Mouse (Mus musculus): ENCODE results near the gene Rsph9. TPM values are rescaled to one million over a fixed set of nuclear protein-coding genes. Genes with fewer than 3 reads are reported as not detected.

Rsph9 gene
- polyA plus RNA-seq, 1 experiment from 2014 or later: 46.7 TPM

DNA sequence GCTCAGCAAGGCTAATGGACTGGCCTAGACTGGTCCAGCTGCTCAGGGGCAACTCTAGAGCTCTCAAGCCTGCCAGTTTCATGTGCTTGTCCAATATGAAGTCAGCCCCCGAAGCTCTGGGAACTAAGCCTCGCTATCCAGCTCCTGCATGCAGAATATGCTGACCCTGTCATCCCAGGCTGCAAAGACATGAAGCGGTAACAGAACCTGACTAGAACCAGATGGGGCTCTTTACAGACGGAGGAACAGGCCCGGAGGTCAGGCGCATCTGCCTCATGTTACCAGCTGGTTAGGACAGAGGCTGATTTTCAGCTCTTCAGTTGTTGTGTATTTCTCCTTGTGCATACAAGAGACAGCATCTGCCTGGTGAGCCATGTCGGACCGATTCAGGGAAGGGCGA, 42.1 kb downstream of the Rsph9 start:
- WGBS: 70% methylated on average over 9 of the region's 9 CpGs
- H3K4me1 ChIP-seq (ENCODE audit: control insufficient read depth, insufficient read depth, low read length): no peaks in the 10 kb centered on the region
- no peaks in the 10 kb centered on the region for H3K27me3 ChIP-seq (ENCODE audit: control insufficient read depth, insufficient read depth, low read length)
- no peaks in the 10 kb centered on the region for H3K36me3 ChIP-seq (ENCODE audit: control insufficient read depth, insufficient read depth, low read length)
- H3K4me2 ChIP-seq (ENCODE audit: low read depth, low read length): no peak overlapping the region
- no peak for ATAC-seq (ENCODE audit: low read depth)
- no peak overlapping the region for H3K9ac ChIP-seq (replicated peaks; ENCODE audit: low read depth, low read length)
- no peak overlapping the region for H3K27ac ChIP-seq (ENCODE audit: low read depth, low read length)
- H3K4me3 ChIP-seq (ENCODE audit: low read depth, low read length): no peak overlapping the region
- H3K9me3 ChIP-seq (ENCODE audit: control insufficient read depth, low read length): no peaks in the 10 kb centered on the region

DNA sequence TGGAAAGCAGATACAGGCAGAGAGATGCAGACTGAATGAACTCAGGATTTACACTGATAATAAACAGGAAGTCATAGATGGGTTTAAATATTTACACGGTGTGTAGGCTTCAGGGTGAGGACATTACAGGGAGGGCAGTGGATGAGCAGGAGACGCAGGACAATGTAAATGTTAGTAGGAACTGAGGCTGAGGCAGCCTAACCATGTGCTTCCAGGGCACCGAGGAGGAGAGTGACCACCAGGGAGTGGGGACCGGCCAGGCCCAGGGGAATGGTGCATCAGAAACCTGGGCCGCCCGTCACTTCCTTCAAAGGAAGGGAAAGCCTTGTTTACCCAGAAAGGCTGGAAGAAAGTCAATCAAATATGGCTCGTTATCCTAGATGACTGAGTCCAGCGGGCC, 45.5 kb downstream of the Rsph9 start:
- no peak overlapping the region for H3K27ac ChIP-seq (ENCODE audit: low read depth, low read length)
- no peaks in the 10 kb centered on the region for H3K4me1 ChIP-seq (ENCODE audit: control insufficient read depth, insufficient read depth, low read length)
- H3K4me3 ChIP-seq (ENCODE audit: low read depth, low read length): no peak overlapping the region
- WGBS: 77% methylated on average over 8 of the region's 8 CpGs
- H3K27me3 ChIP-seq (ENCODE audit: control insufficient read depth, insufficient read depth, low read length): no peaks in the 10 kb centered on the region
- no peak overlapping the region for H3K9ac ChIP-seq (replicated peaks; ENCODE audit: low read depth, low read length)
- no peaks in the 10 kb centered on the region for H3K9me3 ChIP-seq (ENCODE audit: control insufficient read depth, low read length)
- ATAC-seq (ENCODE audit: low read depth): no peak
- no peak overlapping the region for H3K4me2 ChIP-seq (ENCODE audit: low read depth, low read length)
- no peaks in the 10 kb centered on the region for H3K36me3 ChIP-seq (ENCODE audit: control insufficient read depth, insufficient read depth, low read length)

DNA sequence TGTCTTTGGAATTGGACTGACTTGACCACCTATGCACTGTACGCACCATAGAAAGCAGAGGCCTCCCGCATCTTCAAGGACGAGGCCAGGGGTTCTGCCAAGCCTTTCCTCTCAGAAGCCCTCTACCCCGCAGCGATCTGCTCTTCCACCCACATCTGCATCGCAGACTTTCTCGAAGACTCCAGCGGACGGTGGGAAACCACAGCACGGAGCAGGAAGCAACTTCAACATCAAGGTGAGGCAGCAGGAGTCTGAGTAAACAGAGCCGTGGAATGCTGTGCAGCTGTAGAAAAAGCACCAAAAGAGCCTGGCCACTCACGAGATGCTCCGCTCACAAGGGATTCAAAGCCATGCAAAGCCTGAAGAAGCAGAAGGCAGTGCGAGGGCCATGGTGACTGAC, 52.1 kb downstream of the Rsph9 start:
- Histone ChIP-seq H3K27me3 (ENCODE audit: control insufficient read depth, insufficient read depth, low read length) (no peaks in the 10 kb centered on the region), H3K27ac (ENCODE audit: low read depth, low read length) (no peak overlapping the region), H3K4me2 (ENCODE audit: low read depth, low read length) (no peak overlapping the region), H3K9me3 (ENCODE audit: control insufficient read depth, low read length) (no peaks in the 10 kb centered on the region), H3K4me3 (ENCODE audit: low read depth, low read length) (no peak overlapping the region), H3K36me3 (ENCODE audit: control insufficient read depth, insufficient read depth, low read length) (no peaks in the 10 kb centered on the region), H3K9ac (replicated peaks; ENCODE audit: low read depth, low read length) (no peak overlapping the region), H3K4me1 (ENCODE audit: control insufficient read depth, insufficient read depth, low read length) (no peaks in the 10 kb centered on the region)
- no peak for ATAC-seq (ENCODE audit: low read depth)
- 82% methylated on average over 14 of the region's 14 CpGs for WGBS

DNA sequence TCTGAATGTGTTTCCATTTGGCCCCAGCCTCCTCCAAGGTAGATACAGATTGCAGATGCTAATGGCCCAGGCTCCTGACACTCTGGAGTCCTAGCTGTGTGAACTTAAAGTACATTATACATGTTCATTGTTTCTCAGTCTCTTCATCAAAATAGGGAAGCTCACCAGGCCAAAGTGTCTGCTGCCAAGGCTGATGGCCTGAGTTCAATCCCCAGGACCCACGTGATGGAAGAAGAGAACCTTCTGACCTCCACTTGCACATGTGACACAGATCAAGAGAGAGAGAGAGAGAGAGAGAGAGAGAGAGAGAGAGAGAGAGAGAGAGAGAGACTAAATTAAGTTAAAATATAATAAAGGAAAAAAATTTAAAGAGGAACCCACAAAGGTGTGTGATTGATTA, 52.7 kb downstream of the Rsph9 start:
- Histone ChIP-seq H3K4me1 (ENCODE audit: control insufficient read depth, insufficient read depth, low read length) (no peaks in the 10 kb centered on the region), H3K36me3 (ENCODE audit: control insufficient read depth, insufficient read depth, low read length) (no peaks in the 10 kb centered on the region), H3K9me3 (ENCODE audit: control insufficient read depth, low read length) (no peaks in the 10 kb centered on the region), H3K27ac (ENCODE audit: low read depth, low read length) (no peak overlapping the region), H3K9ac (replicated peaks; ENCODE audit: low read depth, low read length) (no peak overlapping the region), H3K4me3 (ENCODE audit: low read depth, low read length) (no peak overlapping the region), H3K27me3 (ENCODE audit: control insufficient read depth, insufficient read depth, low read length) (no peaks in the 10 kb centered on the region), H3K4me2 (ENCODE audit: low read depth, low read length) (no peak overlapping the region)
- no peak for ATAC-seq (ENCODE audit: low read depth)
- WGBS: 83% methylated on average over 1 of the region's 1 CpGs

DNA sequence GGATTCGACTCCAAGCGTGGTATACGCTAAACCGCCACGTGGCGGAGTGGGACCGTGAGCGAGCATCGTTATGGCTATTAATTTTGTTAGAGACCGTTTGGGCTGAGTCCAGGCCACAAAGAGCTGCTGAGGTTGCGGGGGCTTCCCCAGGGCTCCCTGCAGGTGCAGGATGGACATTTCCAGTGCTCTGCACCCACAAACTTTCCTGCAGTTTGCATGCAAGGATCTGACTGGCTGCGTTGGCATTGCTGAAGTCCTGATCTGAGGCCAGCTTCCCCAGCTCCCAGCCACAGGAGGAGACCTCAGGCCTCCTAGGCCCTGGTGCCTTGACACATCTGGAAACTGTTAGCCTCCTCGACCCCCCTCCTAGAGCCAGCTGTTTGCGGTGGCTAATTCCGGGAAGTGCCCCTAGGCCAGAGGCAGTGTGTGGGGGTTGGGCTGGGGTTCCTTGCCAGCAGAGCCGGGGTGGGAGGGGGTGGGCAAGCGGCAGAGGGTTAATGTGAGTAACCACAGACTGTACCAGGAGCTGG, 57.6 kb downstream of the Rsph9 start:
- no peak overlapping the region for H3K4me3 ChIP-seq (ENCODE audit: low read depth, low read length)
- no peak overlapping the region for H3K27ac ChIP-seq (ENCODE audit: low read depth, low read length)
- peaks cover 6% of the 10 kb centered on the region; the same call in 1 of the 2 replicates for H3K4me1 ChIP-seq (ENCODE audit: control insufficient read depth, insufficient read depth, low read length)
- H3K9ac ChIP-seq (replicated peaks; ENCODE audit: low read depth, low read length): no peak overlapping the region
- H3K9me3 ChIP-seq (ENCODE audit: control insufficient read depth, low read length): no peaks in the 10 kb centered on the region
- no peak for ATAC-seq (ENCODE audit: low read depth)
- no peak overlapping the region for H3K4me2 ChIP-seq (ENCODE audit: low read depth, low read length)
- H3K27me3 ChIP-seq (ENCODE audit: control insufficient read depth, insufficient read depth, low read length): no peaks in the 10 kb centered on the region
- H3K36me3 ChIP-seq (ENCODE audit: control insufficient read depth, insufficient read depth, low read length): no peaks in the 10 kb centered on the region
- WGBS: 48% methylated on average over 17 of the region's 17 CpGs

DNA sequence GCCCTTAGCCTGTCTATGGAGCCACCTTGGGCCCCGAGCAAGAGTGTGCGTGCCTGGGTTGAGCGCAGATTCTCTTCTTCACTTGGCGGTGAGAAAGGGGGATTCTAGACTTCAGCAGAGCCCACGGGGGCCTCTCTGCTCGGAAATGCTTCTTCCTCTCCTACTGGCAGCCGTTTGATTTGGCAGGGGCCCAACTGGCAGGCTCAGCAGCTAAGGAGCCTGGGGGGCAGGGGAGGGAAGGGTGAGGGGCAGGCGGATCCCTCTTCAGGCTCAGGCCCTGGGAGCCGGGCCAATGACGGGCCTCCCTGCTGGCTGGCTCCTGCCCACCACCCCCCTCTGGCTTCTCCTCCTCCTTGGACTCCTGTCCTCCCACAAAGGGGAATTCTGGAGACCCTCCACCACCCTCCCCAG, 59.9 kb downstream of the Rsph9 start:
- peak overlapping the region; percentile 60 for H3K27ac ChIP-seq (ENCODE audit: low read depth, low read length)
- no peak overlapping the region for H3K9ac ChIP-seq (replicated peaks; ENCODE audit: low read depth, low read length)
- H3K4me2 ChIP-seq (ENCODE audit: low read depth, low read length): peak overlapping the region; percentile 30
- H3K27me3 ChIP-seq (ENCODE audit: control insufficient read depth, insufficient read depth, low read length): no peaks in the 10 kb centered on the region
- 15% methylated on average over 10 of the region's 10 CpGs for WGBS
- ATAC-seq (ENCODE audit: low read depth): peak; percentile 93
- peaks cover 6% of the 10 kb centered on the region; the same call in 1 of the 2 replicates for H3K4me1 ChIP-seq (ENCODE audit: control insufficient read depth, insufficient read depth, low read length)
- H3K9me3 ChIP-seq (ENCODE audit: control insufficient read depth, low read length): no peaks in the 10 kb centered on the region
- H3K36me3 ChIP-seq (ENCODE audit: control insufficient read depth, insufficient read depth, low read length): no peaks in the 10 kb centered on the region
- H3K4me3 ChIP-seq (ENCODE audit: low read depth, low read length): no peak overlapping the region

DNA sequence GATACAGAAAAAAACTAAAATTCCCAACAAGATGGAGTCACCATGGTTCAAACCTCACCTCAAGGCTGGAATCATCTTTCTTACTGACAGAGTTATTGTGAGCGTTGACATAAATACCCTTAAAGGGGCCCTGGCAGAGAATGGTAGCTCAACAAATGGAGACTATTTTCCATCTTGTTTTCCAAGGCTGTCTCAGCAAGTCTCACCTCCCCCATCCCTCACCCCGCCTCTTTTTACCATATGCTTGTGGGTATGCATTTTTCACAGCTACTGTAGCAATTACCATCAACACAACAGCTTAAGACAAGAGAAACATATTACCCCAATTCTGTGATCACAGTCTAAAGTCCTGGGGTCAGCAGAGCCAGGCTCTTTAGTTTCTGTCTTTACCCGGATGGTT, 60.6 kb downstream of the Rsph9 start:
- Histone ChIP-seq H3K4me1 (ENCODE audit: control insufficient read depth, insufficient read depth, low read length) (peaks cover 6% of the 10 kb centered on the region; the same call in 1 of the 2 replicates), H3K27ac (ENCODE audit: low read depth, low read length) (no peak overlapping the region), H3K4me2 (ENCODE audit: low read depth, low read length) (no peak overlapping the region), H3K9me3 (ENCODE audit: control insufficient read depth, low read length) (no peaks in the 10 kb centered on the region), H3K27me3 (ENCODE audit: control insufficient read depth, insufficient read depth, low read length) (no peaks in the 10 kb centered on the region), H3K9ac (replicated peaks; ENCODE audit: low read depth, low read length) (no peak overlapping the region), H3K4me3 (ENCODE audit: low read depth, low read length) (no peak overlapping the region), H3K36me3 (ENCODE audit: control insufficient read depth, insufficient read depth, low read length) (no peaks in the 10 kb centered on the region)
- WGBS: 89% methylated on average over 3 of the region's 3 CpGs
- ATAC-seq (ENCODE audit: low read depth): no peak

DNA sequence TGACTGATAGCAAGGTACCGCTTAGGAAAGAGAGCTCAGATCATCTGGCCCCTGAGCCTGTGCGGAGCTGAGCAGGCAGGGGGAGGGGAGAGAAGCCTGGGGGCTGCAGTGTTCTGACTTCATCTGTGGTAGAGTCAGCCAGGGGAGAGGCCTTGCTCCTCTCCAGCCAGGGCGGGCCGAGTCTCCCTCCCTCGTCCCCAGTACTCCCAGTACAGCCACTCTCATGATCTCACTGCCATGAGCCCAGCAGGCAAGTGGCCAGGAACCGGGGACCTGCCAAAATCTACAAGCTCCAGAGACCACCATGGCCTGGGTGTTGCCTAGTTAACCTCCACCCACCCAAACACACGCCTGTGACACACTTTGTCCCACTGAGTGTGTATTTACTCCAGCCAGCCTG, 62.4 kb downstream of the Rsph9 start:
- no peaks in the 10 kb centered on the region for H3K36me3 ChIP-seq (ENCODE audit: control insufficient read depth, insufficient read depth, low read length)
- H3K4me2 ChIP-seq (ENCODE audit: low read depth, low read length): no peak overlapping the region
- H3K27me3 ChIP-seq (ENCODE audit: control insufficient read depth, insufficient read depth, low read length): no peaks in the 10 kb centered on the region
- H3K9me3 ChIP-seq (ENCODE audit: control insufficient read depth, low read length): no peaks in the 10 kb centered on the region
- H3K4me3 ChIP-seq (ENCODE audit: low read depth, low read length): no peak overlapping the region
- ATAC-seq (ENCODE audit: low read depth): no peak
- H3K27ac ChIP-seq (ENCODE audit: low read depth, low read length): no peak overlapping the region
- H3K4me1 ChIP-seq (ENCODE audit: control insufficient read depth, insufficient read depth, low read length): peaks cover 6% of the 10 kb centered on the region; the same call in 1 of the 2 replicates
- WGBS: 74% methylated on average over 7 of the region's 7 CpGs
- no peak overlapping the region for H3K9ac ChIP-seq (replicated peaks; ENCODE audit: low read depth, low read length)

DNA sequence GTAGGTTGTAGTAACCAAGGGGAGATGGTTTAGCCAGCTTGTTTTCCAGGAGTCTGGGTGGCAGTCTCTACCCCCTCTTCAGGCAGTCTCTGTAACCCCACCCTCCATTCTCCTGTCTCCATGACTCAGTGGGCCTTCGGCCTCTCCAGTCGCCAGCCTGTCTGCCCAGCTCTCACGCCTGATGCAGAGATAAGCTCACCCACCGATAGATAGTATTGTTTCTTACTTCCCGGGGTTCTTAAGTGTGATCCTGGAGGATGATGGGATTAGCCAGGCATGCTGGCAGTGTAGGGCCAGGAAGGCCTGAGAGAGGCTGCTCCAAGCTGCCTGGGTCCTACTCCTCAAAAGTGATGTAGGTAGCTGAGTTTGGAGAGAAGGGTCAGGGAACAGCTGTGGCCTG, 63.0 kb downstream of the Rsph9 start:
- peaks cover 6% of the 10 kb centered on the region; the same call in 1 of the 2 replicates for H3K4me1 ChIP-seq (ENCODE audit: control insufficient read depth, insufficient read depth, low read length)
- H3K27ac ChIP-seq (ENCODE audit: low read depth, low read length): no peak overlapping the region
- 80% methylated on average over 5 of the region's 5 CpGs for WGBS
- no peaks in the 10 kb centered on the region for H3K27me3 ChIP-seq (ENCODE audit: control insufficient read depth, insufficient read depth, low read length)
- no peak overlapping the region for H3K4me2 ChIP-seq (ENCODE audit: low read depth, low read length)
- no peaks in the 10 kb centered on the region for H3K9me3 ChIP-seq (ENCODE audit: control insufficient read depth, low read length)
- ATAC-seq (ENCODE audit: low read depth): no peak
- no peak overlapping the region for H3K4me3 ChIP-seq (ENCODE audit: low read depth, low read length)
- no peaks in the 10 kb centered on the region for H3K36me3 ChIP-seq (ENCODE audit: control insufficient read depth, insufficient read depth, low read length)
- no peak overlapping the region for H3K9ac ChIP-seq (replicated peaks; ENCODE audit: low read depth, low read length)
